Mouse (Mus musculus) heart, embryonic 13.5 days (tissue): ENCODE measurements around the gene Ankmy1. TPM values are rescaled to one million over a fixed set of nuclear protein-coding genes. Genes with fewer than 3 reads are reported as not detected.

Source experiments
- ATAC-seq: fragments of 200-750 bp; cut with Nextera tagmentation; 2 replicates; pipeline ENCODE4 v1.8.0; 2017; ENCODE audit warnings: moderate TSS enrichment; ENCODE audit not compliant: insufficient number of reproducible peaks, low FRiP score, low TSS enrichment; ENCODE audit errors: extremely low read depth
- H3K27ac ChIP-seq: fragments of 300-500 bp; sonication (generic); replicated peaks from 2 replicates; pipeline ENCODE4 v1.5.1; 2015; ENCODE audit warnings: moderate library complexity, mild to moderate bottlenecking, inconsistent platforms
- H3K27me3 ChIP-seq: fragments of 300-500 bp; sonication (generic); replicated peaks from 2 replicates; pipeline ENCODE4 v1.6.1; 2015; ENCODE audit warnings: mild to moderate bottlenecking, inconsistent platforms
- H3K36me3 ChIP-seq: fragments of 300-500 bp; sonication (generic); 2 replicates; pipeline ENCODE4 v1.6.1; 2015; ENCODE audit warnings: mild to moderate bottlenecking, inconsistent platforms
- H3K4me1 ChIP-seq: fragments of 300-500 bp; sonication (generic); 2 replicates; pipeline ENCODE4 v1.6.1; 2015; ENCODE audit warnings: inconsistent platforms
- H3K4me2 ChIP-seq: fragments of 300-500 bp; sonication (generic); 2 replicates; pipeline ENCODE4 v1.6.1; 2015; ENCODE audit warnings: inconsistent platforms, mild to moderate bottlenecking, moderate library complexity
- H3K4me3 ChIP-seq: fragments of 300-500 bp; sonication (generic); 2 replicates; pipeline ENCODE4 v1.5.1; 2015; ENCODE audit warnings: moderate library complexity, mild to moderate bottlenecking, inconsistent platforms
- H3K9ac ChIP-seq: fragments of 300-500 bp; sonication (generic); 2 replicates; pipeline ENCODE4 v1.6.1; 2015; ENCODE audit warnings: inconsistent platforms, mild to moderate bottlenecking, moderate library complexity
- H3K9me3 ChIP-seq: fragments of 300-500 bp; sonication (generic); 2 replicates; pipeline ENCODE4 v1.6.1; 2016; ENCODE audit warnings: inconsistent platforms
- WGBS: fragments of 180-500 bp; shearing (Covaris S2); methylation state at CpG from one replicate; pipeline ENCODE4 v1.1.7; 2015; ENCODE audit warnings: mixed read lengths; 5-methylcytosine and 5-hydroxymethylcytosine counted together
- polyA plus RNA-seq: library from polyadenylated mRNA; unstranded; fragments of >200 nt; fragmentation: Nextera tagmentation; extraction: Ambion mirVana; gene quantifications from 2 replicates; pipeline ENCODE4 v1.2.1, GENCODE M21; 2015

Ankmy1 gene
- polyA plus RNA-seq, 1 experiment from 2014 or later, result 0.12 TPM

DNA sequence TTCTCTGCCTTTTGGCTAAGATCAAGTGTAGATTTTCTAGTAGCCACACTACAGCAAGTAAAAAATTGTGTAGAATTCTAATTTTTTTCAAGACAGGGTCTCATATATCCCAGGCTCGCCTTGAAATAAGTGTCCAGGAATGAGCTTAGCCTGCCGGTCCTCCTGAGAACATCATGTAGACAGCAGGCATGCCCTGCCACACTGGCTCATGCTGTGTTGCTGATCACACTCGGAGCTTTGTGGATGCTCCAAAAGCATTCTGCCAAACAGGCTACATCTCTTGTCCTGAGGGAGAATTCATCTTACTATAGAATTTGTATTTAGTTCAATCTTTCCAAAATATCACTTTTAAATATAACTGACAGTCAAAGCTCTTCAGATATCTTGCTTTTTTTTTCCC lies 9.9 kb downstream of the Ankmy1 start:
- H3K36me3 ChIP-seq, result no peaks in the 10 kb centered on the region
- H3K27me3 ChIP-seq, result peaks cover 30% of the 10 kb centered on the region; the same call in 1 of the 2 replicates
- no peak overlapping the region for H3K9ac ChIP-seq
- H3K27ac ChIP-seq, result no peak overlapping the region
- no peak overlapping the region for H3K4me3 ChIP-seq
- no peaks in the 10 kb centered on the region for H3K9me3 ChIP-seq
- 65% methylated on average over 3 of the region's 3 CpGs for WGBS
- no peaks in the 10 kb centered on the region for H3K4me1 ChIP-seq
- ATAC-seq, result no peak
- H3K4me2 ChIP-seq, result no peak overlapping the region

DNA sequence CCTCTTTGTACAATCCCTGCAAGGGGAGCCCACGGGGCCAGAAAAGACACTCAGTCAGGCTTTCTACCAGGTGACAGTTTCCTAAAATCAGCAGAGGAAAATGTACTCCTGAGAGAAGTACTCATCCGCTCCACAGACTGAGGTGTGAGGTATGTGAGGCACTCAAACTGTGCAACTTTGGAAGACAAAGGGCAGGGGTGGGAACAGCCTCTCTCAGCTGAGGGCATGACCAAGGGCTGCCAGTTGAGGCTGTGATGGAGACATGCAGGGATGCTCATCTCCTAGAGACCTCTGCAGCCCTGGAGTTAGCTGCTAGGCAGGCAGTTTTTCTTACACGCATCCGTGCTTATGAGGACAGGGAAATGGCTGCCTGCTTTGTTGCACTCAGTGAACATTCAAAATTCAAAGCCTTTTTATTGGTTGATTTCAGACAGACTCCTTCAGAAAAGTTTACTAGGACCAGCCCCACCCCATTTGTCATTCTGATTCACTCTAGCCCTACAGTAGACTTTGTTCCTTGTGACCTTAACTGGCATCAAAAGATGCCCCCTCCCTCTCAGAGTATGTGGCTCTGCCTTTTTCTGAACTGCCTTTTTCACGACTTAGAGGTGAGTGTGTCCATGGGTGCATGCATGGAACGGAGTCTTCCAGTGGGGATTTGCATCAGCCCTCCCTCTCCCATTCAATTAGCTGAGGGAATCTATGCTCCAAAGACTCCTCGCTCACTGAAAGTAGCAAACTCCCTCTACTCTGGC lies 13.6 kb downstream of the Ankmy1 start:
- Histone ChIP-seq H3K9ac (no peak overlapping the region), H3K4me3 (no peak overlapping the region), H3K27ac (no peak overlapping the region), H3K27me3 (peaks cover 28% of the 10 kb centered on the region), H3K9me3 (no peaks in the 10 kb centered on the region), H3K4me2 (no peak overlapping the region), H3K36me3 (no peaks in the 10 kb centered on the region), H3K4me1 (no peaks in the 10 kb centered on the region)
- ATAC-seq, result no peak
- 57% methylated on average over 7 of the region's 7 CpGs for WGBS

DNA sequence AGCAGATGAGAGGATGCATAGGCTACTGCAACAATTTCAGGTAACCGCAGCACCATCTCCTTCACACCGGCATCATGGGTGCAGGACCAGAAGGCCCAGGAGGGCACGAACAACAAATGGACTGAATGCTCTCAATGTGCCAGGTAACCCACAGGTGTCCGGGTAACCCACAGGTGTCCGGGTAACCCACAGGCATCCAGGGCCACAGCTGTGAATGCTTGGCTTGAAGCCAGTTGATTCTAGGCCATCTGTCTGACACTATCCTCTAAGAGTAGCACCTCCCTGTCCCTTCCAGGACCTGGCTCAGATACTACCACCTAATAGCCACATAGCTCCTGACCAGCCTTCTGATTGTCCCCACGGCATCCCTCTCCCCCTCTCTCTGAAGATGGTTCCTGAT lies 20.7 kb downstream of the Ankmy1 start:
- H3K27ac ChIP-seq, result no peak overlapping the region

DNA sequence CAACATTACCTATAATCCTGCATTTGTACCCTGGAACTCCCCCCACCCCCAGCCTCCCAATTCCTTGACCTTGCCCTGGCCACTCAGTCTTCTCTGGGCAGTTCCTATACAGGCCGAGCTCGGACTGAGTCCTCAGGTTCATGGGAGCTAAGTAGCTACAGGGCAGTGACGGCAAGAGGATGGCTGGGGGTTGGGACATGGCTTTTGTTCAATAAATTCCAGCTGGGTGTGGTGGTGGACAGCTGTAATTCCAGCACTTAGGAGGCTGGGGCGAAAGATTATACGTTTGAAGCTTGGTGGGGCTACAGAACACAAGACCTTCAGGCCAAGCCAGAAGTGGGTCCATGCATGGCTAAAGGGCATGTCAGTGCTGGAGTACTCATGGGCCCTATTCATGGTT lies 22.6 kb downstream of the Ankmy1 start:
- Histone ChIP-seq H3K27me3 (peaks cover 53% of the 10 kb centered on the region), H3K36me3 (no peaks in the 10 kb centered on the region), H3K9me3 (no peaks in the 10 kb centered on the region), H3K4me2 (no peak overlapping the region), H3K27ac (no peak overlapping the region), H3K4me3 (no peak overlapping the region), H3K9ac (no peak overlapping the region), H3K4me1 (peaks cover 7% of the 10 kb centered on the region)
- 80% methylated on average over 5 of the region's 5 CpGs for WGBS
- no peak for ATAC-seq

More for the DNA sequence above, 20.7 kb downstream of the Ankmy1 start:
- Histone ChIP-seq H3K36me3 (no peaks in the 10 kb centered on the region), H3K27me3 (peaks cover 46% of the 10 kb centered on the region), H3K4me2 (no peak overlapping the region), H3K4me3 (no peak overlapping the region), H3K9ac (no peak overlapping the region), H3K4me1 (peaks cover 7% of the 10 kb centered on the region), H3K9me3 (no peaks in the 10 kb centered on the region)
- 79% methylated on average over 6 of the region's 6 CpGs for WGBS
- ATAC-seq, result no peak

DNA sequence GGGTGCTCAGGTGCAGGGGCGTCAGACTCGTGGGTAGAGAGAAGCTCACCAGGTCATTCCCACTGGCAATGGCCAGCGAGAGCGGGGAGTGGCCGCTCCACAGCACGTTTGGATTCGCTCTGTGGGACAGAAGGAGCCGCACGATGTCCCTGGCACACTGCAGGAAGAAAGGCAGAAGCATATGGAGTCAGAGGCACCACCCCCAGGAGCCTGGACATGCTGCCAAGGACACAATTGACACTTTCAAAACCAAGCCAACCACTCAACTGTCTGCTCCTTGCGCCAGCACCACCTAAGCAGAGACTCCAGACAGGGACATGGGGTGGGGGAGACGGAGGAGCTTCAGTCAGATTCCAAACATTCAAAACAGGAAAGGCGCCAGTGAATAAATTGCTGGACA lies 23.4 kb downstream of the Ankmy1 start:
- Histone ChIP-seq H3K27ac (no peak overlapping the region), H3K4me3 (no peak overlapping the region), H3K36me3 (no peaks in the 10 kb centered on the region), H3K9me3 (no peaks in the 10 kb centered on the region), H3K4me2 (no peak overlapping the region), H3K4me1 (peaks cover 7% of the 10 kb centered on the region), H3K27me3 (peaks cover 47% of the 10 kb centered on the region), H3K9ac (no peak overlapping the region)
- ATAC-seq, result no peak
- WGBS, result 76% methylated on average over 12 of the region's 12 CpGs

DNA sequence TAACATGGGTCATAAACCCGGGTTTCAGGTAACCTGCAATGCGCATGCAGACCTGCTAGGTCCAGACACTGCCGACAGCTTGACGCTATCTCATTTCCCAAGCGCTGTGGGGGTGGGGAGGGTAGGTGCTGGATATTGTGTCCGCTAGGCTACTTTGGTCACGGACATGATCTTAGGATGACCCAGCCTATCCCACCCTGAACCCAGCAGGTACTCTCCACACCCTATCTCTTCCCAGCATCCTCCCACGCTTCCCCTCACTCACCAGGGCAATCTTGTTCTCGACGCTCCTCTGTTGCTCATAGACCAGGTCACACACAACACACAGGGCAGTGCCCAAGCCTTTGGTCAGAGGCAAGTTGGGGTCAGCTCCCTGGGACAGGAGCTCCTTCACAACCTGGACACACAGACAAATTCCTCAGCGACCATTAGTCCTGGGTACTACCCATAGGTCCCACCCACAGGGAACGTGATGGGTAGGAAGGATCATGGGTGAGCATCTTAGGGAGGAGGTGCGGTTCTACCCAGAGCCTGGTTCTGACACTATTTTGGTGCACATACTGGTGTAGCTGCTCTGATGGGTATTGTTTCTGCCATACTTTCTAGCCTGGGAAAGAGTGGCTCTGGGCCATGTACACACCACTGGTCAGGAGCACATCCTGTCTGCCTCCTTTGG lies 24.5 kb downstream of the Ankmy1 start:
- 69% methylated on average over 13 of the region's 13 CpGs for WGBS
- H3K4me2 ChIP-seq, result no peak overlapping the region
- ATAC-seq, result no peak
- peaks cover 7% of the 10 kb centered on the region for H3K4me1 ChIP-seq
- H3K9ac ChIP-seq, result no peak overlapping the region
- no peaks in the 10 kb centered on the region for H3K36me3 ChIP-seq
- peaks cover 45% of the 10 kb centered on the region; the same call in 1 of the 2 replicates for H3K27me3 ChIP-seq
- no peak overlapping the region for H3K27ac ChIP-seq
- H3K9me3 ChIP-seq, result no peaks in the 10 kb centered on the region
- no peak overlapping the region for H3K4me3 ChIP-seq

DNA sequence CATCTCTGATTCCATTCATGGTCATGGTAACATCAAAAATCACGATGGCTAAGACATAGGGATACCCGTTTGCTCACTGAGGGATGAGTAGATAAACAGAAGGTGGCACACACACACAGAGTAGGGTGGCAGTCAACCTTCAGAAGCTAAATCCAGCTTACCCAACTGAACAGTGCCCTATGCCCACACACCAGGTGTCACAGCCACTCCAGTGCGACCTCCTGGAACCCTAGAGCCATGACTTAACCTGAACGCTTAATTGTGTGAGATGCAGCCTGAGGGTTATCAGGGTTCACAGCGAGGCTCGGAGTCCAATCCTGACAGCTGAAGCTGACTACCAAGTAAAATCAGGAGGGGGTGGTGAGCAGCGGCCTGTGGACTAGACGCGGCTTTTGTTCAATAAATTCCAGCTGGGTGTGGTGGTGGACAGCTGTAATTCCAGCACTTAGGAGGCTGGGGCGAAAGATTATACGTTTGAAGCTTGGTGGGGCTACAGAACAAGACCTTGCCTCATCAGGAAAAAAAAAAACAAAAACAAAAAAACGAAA lies 25.2 kb downstream of the Ankmy1 start:
- Histone ChIP-seq H3K27ac (no peak overlapping the region), H3K9me3 (no peaks in the 10 kb centered on the region), H3K4me1 (peaks cover 5% of the 10 kb centered on the region), H3K9ac (no peak overlapping the region), H3K36me3 (no peaks in the 10 kb centered on the region), H3K4me3 (no peak overlapping the region), H3K27me3 (peaks cover 45% of the 10 kb centered on the region; the same call in 1 of the 2 replicates), H3K4me2 (no peak overlapping the region)
- 54% methylated on average over 12 of the region's 12 CpGs for WGBS
- ATAC-seq, result no peak

DNA sequence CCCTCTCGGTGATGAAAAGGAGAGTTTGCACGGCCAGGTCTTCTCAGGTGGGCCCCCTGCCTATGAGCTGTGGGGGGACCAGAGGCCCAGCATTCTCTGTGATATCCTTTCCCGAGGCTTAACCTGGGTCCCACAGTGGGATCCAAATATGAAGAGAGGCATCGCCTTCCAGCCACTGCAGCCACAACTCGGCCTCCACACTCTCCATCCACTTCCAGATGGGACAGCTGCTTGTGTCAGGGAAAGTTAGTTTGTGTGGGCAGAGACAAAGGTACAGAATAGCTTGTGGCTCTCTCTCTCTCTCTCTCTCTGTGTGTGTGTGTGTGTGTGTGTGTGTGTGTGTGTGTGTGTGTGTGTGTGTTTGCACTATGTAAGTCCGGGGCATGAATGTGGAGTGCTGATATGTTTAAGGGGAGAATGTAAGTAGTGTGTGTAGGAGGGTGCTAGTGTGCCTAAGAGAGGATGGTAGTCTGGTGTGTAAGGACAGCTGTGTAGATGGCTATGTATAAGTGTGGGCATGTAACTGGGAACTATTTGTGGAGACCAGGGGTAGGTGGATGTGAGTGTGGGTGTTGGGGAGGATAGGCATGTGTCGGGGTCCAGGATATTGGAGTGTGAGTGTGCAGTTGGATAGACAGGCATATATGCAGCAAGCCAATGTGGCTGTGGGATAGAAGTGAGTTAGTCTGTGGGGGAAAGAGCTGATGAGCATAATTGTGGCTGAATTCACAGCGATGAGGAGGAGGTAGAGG lies 27.2 kb downstream of the Ankmy1 start:
- WGBS, result 70% methylated on average over 8 of the region's 8 CpGs
- ATAC-seq, result no peak
- Histone ChIP-seq H3K4me2 (no peak overlapping the region), H3K9ac (no peak overlapping the region), H3K9me3 (no peaks in the 10 kb centered on the region), H3K4me1 (no peaks in the 10 kb centered on the region), H3K36me3 (no peaks in the 10 kb centered on the region), H3K4me3 (no peak overlapping the region), H3K27ac (no peak overlapping the region), H3K27me3 (peaks cover 39% of the 10 kb centered on the region; the same call in 1 of the 2 replicates)

DNA sequence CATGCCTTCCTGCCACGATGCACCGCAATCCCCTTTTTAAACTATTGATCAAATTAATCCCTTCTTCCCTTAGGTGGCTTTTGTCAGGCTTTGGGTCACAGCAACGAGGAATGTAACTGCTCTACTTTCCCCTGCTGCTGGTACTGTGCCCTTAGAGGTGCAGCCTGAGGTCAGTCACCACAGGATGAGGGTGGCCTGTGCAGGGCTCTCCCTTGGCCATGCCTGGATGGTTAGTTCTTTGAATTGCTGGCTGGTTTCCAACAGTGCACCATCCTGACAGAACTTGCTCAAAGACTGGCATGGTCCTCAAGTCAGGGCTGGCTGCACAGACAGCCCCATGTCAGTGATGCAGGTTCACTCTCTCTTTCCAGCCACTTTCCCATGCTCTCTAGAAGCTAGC lies 28.7 kb downstream of the Ankmy1 start:
- Histone ChIP-seq H3K9me3 (no peaks in the 10 kb centered on the region), H3K9ac (no peak overlapping the region), H3K27ac (no peak overlapping the region), H3K4me3 (no peak overlapping the region), H3K4me1 (no peaks in the 10 kb centered on the region), H3K4me2 (no peak overlapping the region), H3K36me3 (no peaks in the 10 kb centered on the region), H3K27me3 (peaks cover 39% of the 10 kb centered on the region; the same call in 1 of the 2 replicates)
- 74% methylated on average over 3 of the region's 3 CpGs for WGBS
- no peak for ATAC-seq

DNA sequence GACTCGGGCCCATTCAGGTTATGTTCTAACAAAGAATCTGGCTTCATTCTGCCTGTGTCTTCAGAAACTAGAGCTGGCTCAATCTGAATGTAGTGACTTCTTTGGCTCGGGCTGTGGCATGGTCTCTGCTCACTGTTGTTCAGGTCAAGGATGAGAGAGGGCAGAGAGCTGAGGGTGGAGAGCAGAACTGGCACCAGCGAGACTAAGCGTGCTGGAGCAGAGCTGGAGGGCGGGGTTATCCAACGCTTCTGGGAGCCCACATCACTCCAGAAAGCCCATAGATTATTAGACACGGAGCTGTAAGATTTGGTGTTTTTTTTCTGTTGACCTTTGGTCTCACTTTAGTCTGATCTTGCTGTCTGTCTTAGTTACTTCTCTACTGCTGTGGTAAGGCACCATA lies 30.0 kb downstream of the Ankmy1 start:
- Histone ChIP-seq H3K4me3 (no peak overlapping the region), H3K27me3 (peaks cover 32% of the 10 kb centered on the region; the same call in 1 of the 2 replicates), H3K9ac (no peak overlapping the region), H3K27ac (no peak overlapping the region), H3K9me3 (no peaks in the 10 kb centered on the region), H3K4me1 (no peaks in the 10 kb centered on the region), H3K36me3 (no peaks in the 10 kb centered on the region), H3K4me2 (no peak overlapping the region)
- no peak for ATAC-seq
- WGBS, result 72% methylated on average over 7 of the region's 7 CpGs

DNA sequence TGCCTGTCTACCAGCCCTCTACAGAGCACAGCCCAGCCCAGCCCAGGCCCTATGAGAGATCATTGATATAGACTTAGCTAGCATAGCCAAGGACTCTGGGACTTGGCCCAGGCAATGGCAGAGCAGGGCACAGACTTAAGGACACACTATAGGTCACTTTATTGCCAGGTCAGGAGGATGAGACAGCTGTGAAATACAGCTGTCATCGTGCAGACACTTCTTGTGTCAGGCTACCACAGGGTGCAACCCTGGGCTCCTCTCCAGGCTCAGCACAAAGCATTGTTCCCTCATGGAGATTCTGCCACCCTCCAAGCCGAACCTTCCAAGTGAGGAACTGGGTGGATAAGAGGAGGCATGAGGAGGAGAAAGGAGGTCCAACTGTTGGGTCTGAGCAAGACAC lies 32.7 kb downstream of the Ankmy1 start:
- H3K36me3 ChIP-seq, result no peaks in the 10 kb centered on the region
- H3K27me3 ChIP-seq, result peaks cover 11% of the 10 kb centered on the region; the same call in 1 of the 2 replicates
- H3K27ac ChIP-seq, result no peak overlapping the region
- H3K9ac ChIP-seq, result no peak overlapping the region
- 68% methylated on average over 2 of the region's 2 CpGs for WGBS
- H3K4me3 ChIP-seq, result no peak overlapping the region
- H3K4me2 ChIP-seq, result no peak overlapping the region
- no peaks in the 10 kb centered on the region for H3K4me1 ChIP-seq
- no peaks in the 10 kb centered on the region for H3K9me3 ChIP-seq
- ATAC-seq, result no peak
